Mouse (Mus musculus) olfactory bulb, adult 2 months (tissue): Measurements from ENCODE around the gene Pml.

Experiments
- CTCF ChIP-seq: fragments of 200-500 bp; IDR thresholded peaks from 2 replicates; pipeline ENCODE4 v1.5.1; 2012; ENCODE audit warnings: low read depth, mild to moderate bottlenecking, low read length, moderate library complexity; ENCODE audit not compliant: insufficient read depth
- POLR2A ChIP-seq: fragments of 200-500 bp; IDR thresholded peaks from 2 replicates; pipeline ENCODE4 v1.6.1; 2012; ENCODE audit warnings: mild to moderate bottlenecking, low read depth, low read length, moderate library complexity; ENCODE audit not compliant: insufficient read depth

DNA sequence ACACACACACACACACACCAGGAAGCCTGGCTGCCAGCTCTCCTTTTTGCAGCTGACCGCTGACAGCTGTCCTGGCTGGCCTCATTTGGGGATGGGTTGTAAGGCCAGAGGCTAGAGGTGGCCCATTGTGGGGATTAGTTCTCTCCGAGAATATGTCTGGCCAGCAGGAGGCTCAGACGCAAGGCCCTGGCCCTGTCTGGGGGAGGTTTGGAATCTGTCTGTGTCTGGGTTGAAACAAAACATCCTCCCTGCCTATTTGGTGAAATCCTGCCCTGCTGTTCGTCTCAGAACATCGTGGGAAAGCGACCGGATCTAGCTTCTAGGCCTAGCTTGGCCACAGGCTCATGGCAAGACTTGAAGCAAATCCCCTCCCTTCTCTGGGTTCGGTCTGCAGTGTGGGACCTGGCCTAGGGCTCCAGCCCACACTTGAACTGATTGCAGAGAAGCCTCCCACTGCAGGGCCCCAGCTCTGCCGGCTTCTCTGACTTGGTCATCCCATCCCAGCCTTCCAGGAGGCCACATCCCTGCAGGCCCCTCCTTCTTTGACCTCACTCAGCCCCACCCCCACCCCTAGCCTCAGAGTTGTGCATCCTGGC is 46.3 kb upstream of the Pml start:
- no peak for TF ChIP-seq POLR2A
- TF ChIP-seq CTCF: no peak
